Mouse (Mus musculus) left cerebral cortex, adult 9 months (tissue): ENCODE measurements at regions not wholly inside any gene's neighbourhood (a gene's known extent, or its start where the extent isn't known, plus 50 kb on each side); places are given as distances from the start of the nearest gene placed in this dataset.

Experiments
- DNase-seq, 2 experiments: peaks; one replicate each; pipeline ENCODE4 v3.0.0; 2022; ENCODE audit warnings: low spot score in 2 of 2

- no peak for DNase-seq
Measured at GRCm38 (mm10) chr15:62190977-62191614, 1268.3 kb upstream of the A1bg start.

GRCm38 (mm10) chr15:62190224-62190910 is 1267.6 kb upstream of the A1bg start:
- DNase-seq, result no peak

GRCm38 (mm10) chr15:62189565-62190181 is 1266.9 kb upstream of the A1bg start:
- DNase-seq, result no peak

- no peak for DNase-seq
Measured at GRCm38 (mm10) chr15:62186548-62186947, 1263.7 kb upstream of the A1bg start.

- DNase-seq, result no peak
Measured at GRCm38 (mm10) chr15:62183803-62184202, 1261.0 kb upstream of the A1bg start.

GRCm38 (mm10) chr15:62181454-62181910 is 1258.7 kb upstream of the A1bg start:
- no peak for DNase-seq

- no peak for DNase-seq
Measured at GRCm38 (mm10) chr15:62180718-62181117, 1257.9 kb upstream of the A1bg start.

- DNase-seq, result no peak
Measured at GRCm38 (mm10) chr15:62179801-62180200, 1257.0 kb upstream of the A1bg start.

- DNase-seq, result no peak
Measured at GRCm38 (mm10) chr15:62178568-62178967, 1255.8 kb upstream of the A1bg start.

- DNase-seq, result no peak
Measured at GRCm38 (mm10) chr15:62177768-62178410, 1255.1 kb upstream of the A1bg start.

GRCm38 (mm10) chr15:62176076-62176475 is 1253.3 kb upstream of the A1bg start:
- DNase-seq, result no peak

GRCm38 (mm10) chr15:62173633-62174543 is 1251.1 kb upstream of the A1bg start:
- DNase-seq, result no peak

GRCm38 (mm10) chr15:62171632-62172031 is 1248.8 kb upstream of the A1bg start:
- DNase-seq, result no peak

GRCm38 (mm10) chr15:62171167-62171566 is 1248.4 kb upstream of the A1bg start:
- no peak for DNase-seq

GRCm38 (mm10) chr15:62170337-62170736 is 1247.5 kb upstream of the A1bg start:
- no peak for DNase-seq

GRCm38 (mm10) chr15:62169591-62170019 is 1246.8 kb upstream of the A1bg start:
- no peak for DNase-seq

GRCm38 (mm10) chr15:62168958-62169590 is 1246.3 kb upstream of the A1bg start:
- no peak for DNase-seq

GRCm38 (mm10) chr15:62168522-62168921 is 1245.7 kb upstream of the A1bg start:
- DNase-seq, result no peak

GRCm38 (mm10) chr15:62166786-62167185 is 1244.0 kb upstream of the A1bg start:
- no peak for DNase-seq

GRCm38 (mm10) chr15:62165826-62166500 is 1243.2 kb upstream of the A1bg start:
- no peak for DNase-seq
